Mouse (Mus musculus) CH12.LX (cell line): ENCODE data around the gene Rps3a1. TPM values are rescaled to one million over a fixed set of nuclear protein-coding genes. Genes with fewer than 3 reads are reported as not detected.

ENCODE experiments used
- DNase-seq: peaks from one replicate; pipeline ENCODE4 v3.0.0-alpha.2; 2013; ENCODE audit errors: extremely low read depth
- H3K27ac ChIP-seq: 2 replicates; pipeline ENCODE4 v1.5.1; 2012; ENCODE audit warnings: low read depth, mild to moderate bottlenecking, control low read depth, moderate library complexity; ENCODE audit not compliant: insufficient read depth
- H3K27me3 ChIP-seq: replicated peaks from 2 replicates; pipeline ENCODE3; 2012; ENCODE audit warnings: inconsistent platforms
- H3K36me3 ChIP-seq, 2 experiments: replicated peaks in 1 of 2; 2 replicates each; pipeline versions ENCODE3 to v1.6.1; 2012; ENCODE audit warnings: inconsistent platforms in 1 of 2, low read length in 1 of 2, mild to moderate bottlenecking in 1 of 2, mixed read lengths in 1 of 2, moderate library complexity in 1 of 2; ENCODE audit not compliant: control insufficient read depth in 1 of 2, insufficient read depth in 1 of 2
- H3K4me1 ChIP-seq, 2 experiments: 2 replicates each; pipeline ENCODE4 v1.6.1; 2012; ENCODE audit warnings: inconsistent platforms in 1 of 2, moderate library complexity in 1 of 2; ENCODE audit not compliant: insufficient read depth in 2 of 2, control insufficient read depth in 1 of 2
- H3K4me2 ChIP-seq: 2 replicates; pipeline ENCODE4 v1.6.1; 2012; ENCODE audit warnings: low read depth, mild to moderate bottlenecking, control low read depth; ENCODE audit not compliant: poor library complexity, insufficient read depth, severe bottlenecking
- H3K4me3 ChIP-seq, 3 experiments: fragments of 150-350 bp in 1 of 3; sonication (generic) in 1 of 3; replicated peaks in 1 of 3; 2 replicates each; pipeline versions ENCODE3 to v1.5.1; 2011 to 2012; ENCODE audit warnings: low read depth in 2 of 3, low read length in 2 of 3, mild to moderate bottlenecking in 2 of 3, moderate library complexity in 2 of 3, control low read depth in 1 of 3, improper control_type of control experiment in 1 of 3, inconsistent platforms in 1 of 3, mixed read lengths in 1 of 3; ENCODE audit not compliant: poor library complexity in 1 of 3
- H3K79me2 ChIP-seq: replicated peaks from 2 replicates; pipeline ENCODE4 v1.6.1; 2012; ENCODE audit warnings: mild to moderate bottlenecking, moderate library complexity; ENCODE audit not compliant: control insufficient read depth, poor library complexity, insufficient read depth, severe bottlenecking; ENCODE audit errors: extremely low read depth
- H3K9ac ChIP-seq: 2 replicates; pipeline ENCODE4 v1.6.1; 2012; ENCODE audit warnings: low read depth, mild to moderate bottlenecking, control low read depth, moderate library complexity; ENCODE audit not compliant: insufficient read depth
- H3K9me3 ChIP-seq: replicated peaks from 2 replicates; pipeline ENCODE3; 2012; ENCODE audit warnings: low read length, inconsistent platforms, mixed read lengths
- BHLHE40 ChIP-seq: IDR thresholded peaks from 2 replicates; pipeline ENCODE4 v1.6.1; 2011; ENCODE audit warnings: mild to moderate bottlenecking, low read depth, low read length, improper control_type of control experiment
- E2F4 ChIP-seq: IDR thresholded peaks from 2 replicates; pipeline ENCODE4 v1.6.1; 2011; ENCODE audit warnings: low read depth, low read length, improper control_type of control experiment; ENCODE audit not compliant: insufficient replicate concordance
- ETS1 ChIP-seq: conservative IDR thresholded peaks from 2 replicates; pipeline ENCODE4 v1.6.1; 2012; ENCODE audit warnings: low read depth, mild to moderate bottlenecking, inconsistent platforms, low read length, improper control_type of control experiment, moderate library complexity
- IRF4 ChIP-seq: IDR thresholded peaks from 2 replicates; pipeline ENCODE4 v1.6.1; 2014; ENCODE audit warnings: low read depth, mild to moderate bottlenecking, inconsistent platforms, low read length, improper control_type of control experiment
- JUND ChIP-seq: conservative IDR thresholded peaks from 2 replicates; pipeline ENCODE4 v1.6.1; 2011; ENCODE audit warnings: low read depth, low read length, improper control_type of control experiment
- MAFK ChIP-seq: IDR thresholded peaks from 2 replicates; pipeline ENCODE4 v1.6.1; 2011; ENCODE audit warnings: low read length, improper control_type of control experiment; ENCODE audit not compliant: insufficient replicate concordance
- MAX ChIP-seq: IDR thresholded peaks from 2 replicates; pipeline ENCODE4 v1.6.1; 2011; ENCODE audit warnings: low read length, improper control_type of control experiment
- MAZ ChIP-seq: IDR thresholded peaks from 2 replicates; pipeline ENCODE4 v1.6.1; 2012; ENCODE audit warnings: low read depth, mild to moderate bottlenecking, inconsistent platforms, low read length, improper control_type of control experiment, moderate library complexity
- MEF2A ChIP-seq: IDR thresholded peaks from 2 replicates; pipeline ENCODE4 v1.6.1; 2014; ENCODE audit warnings: low read depth, mild to moderate bottlenecking, inconsistent platforms, low read length, improper control_type of control experiment, borderline replicate concordance
- MYC ChIP-seq: IDR thresholded peaks from 2 replicates; pipeline ENCODE4 v1.6.1; 2011; ENCODE audit warnings: low read depth, mild to moderate bottlenecking, improper control_type of control experiment, low read length
- PAX5 ChIP-seq: IDR thresholded peaks from 2 replicates; pipeline ENCODE4 v1.6.1; 2012; ENCODE audit warnings: low read length, inconsistent platforms, mixed read lengths
- POLR2A ChIP-seq: IDR thresholded peaks from 2 replicates; pipeline ENCODE4 v1.6.1; 2011; ENCODE audit warnings: low read depth, mild to moderate bottlenecking, improper control_type of control experiment, low read length
- RCOR1 ChIP-seq: conservative IDR thresholded peaks from 2 replicates; pipeline ENCODE4 v1.6.1; 2012; ENCODE audit warnings: low read depth, mild to moderate bottlenecking, inconsistent platforms, low read length, improper control_type of control experiment
- SIN3A ChIP-seq: IDR thresholded peaks from 2 replicates; pipeline ENCODE4 v1.6.1; 2012; ENCODE audit warnings: low read length, improper control_type of control experiment, inconsistent platforms
- TBP ChIP-seq: conservative IDR thresholded peaks from 2 replicates; pipeline ENCODE4 v1.6.1; 2011; ENCODE audit warnings: low read depth, low read length, improper control_type of control experiment
- USF1 ChIP-seq: IDR thresholded peaks from 2 replicates; pipeline ENCODE4 v1.6.1; 2014; ENCODE audit warnings: low read depth, mild to moderate bottlenecking, inconsistent platforms, low read length, improper control_type of control experiment
- USF2 ChIP-seq: conservative IDR thresholded peaks from 2 replicates; pipeline ENCODE4 v1.6.1; 2011; ENCODE audit warnings: low read depth, low read length, improper control_type of control experiment
- ZC3H11A ChIP-seq: IDR thresholded peaks from 2 replicates; pipeline ENCODE4 v1.6.1; 2012; ENCODE audit warnings: low read depth, mild to moderate bottlenecking, inconsistent platforms, low read length, improper control_type of control experiment
- ZKSCAN1 ChIP-seq: IDR thresholded peaks from 2 replicates; pipeline ENCODE4 v1.6.1; 2012; ENCODE audit warnings: low read depth, inconsistent platforms, low read length, improper control_type of control experiment, borderline replicate concordance
- ZNF384 ChIP-seq: IDR thresholded peaks from 2 replicates; pipeline ENCODE4 v1.6.1; 2012; ENCODE audit warnings: low read depth, low read length, improper control_type of control experiment, inconsistent platforms
- dilution Hi-C: fragments of 300-500 bp; cut with MboI; formaldehyde crosslinking; loops from 2 replicates; pipeline ENCODE4 v1.14.3; 2020; ENCODE audit warnings: low sequenced_read_pairs; ENCODE audit not compliant: extremely low pct_unique_long_range_greater_than_20kb, extremely low pct_ligation_motif_present
- in situ Hi-C: fragments of 300-500 bp; cut with MboI; formaldehyde crosslinking; loops from 3 replicates; pipeline ENCODE4 v1.14.3; 2019; ENCODE audit warnings: low sequenced_read_pairs, low pct_ligation_motif_present, low pct_unique_long_range_greater_than_20kb, mixed read lengths
- polyA plus RNA-seq: library from polyadenylated mRNA; unstranded; fragments of >175 nt; gene quantifications from 2 replicates; pipeline ENCODE4 v1.2.1, GENCODE M21; 2012; ENCODE audit warnings: low read depth; ENCODE audit not compliant: insufficient read length
- total RNA-seq, 2 experiments: library from RNA; depleted of rRNA; stranded (reverse); fragments of 300-350 nt in 1 of 2; fragments of >200 nt in 1 of 2; gene quantifications; 2 replicates each; pipeline ENCODE4 v1.2.3; 2012 to 2014

Rps3a1 gene
- total and polyA plus RNA-seq, 3 experiments = 2,244 to 5,270 (median 3,430) TPM

DNA sequence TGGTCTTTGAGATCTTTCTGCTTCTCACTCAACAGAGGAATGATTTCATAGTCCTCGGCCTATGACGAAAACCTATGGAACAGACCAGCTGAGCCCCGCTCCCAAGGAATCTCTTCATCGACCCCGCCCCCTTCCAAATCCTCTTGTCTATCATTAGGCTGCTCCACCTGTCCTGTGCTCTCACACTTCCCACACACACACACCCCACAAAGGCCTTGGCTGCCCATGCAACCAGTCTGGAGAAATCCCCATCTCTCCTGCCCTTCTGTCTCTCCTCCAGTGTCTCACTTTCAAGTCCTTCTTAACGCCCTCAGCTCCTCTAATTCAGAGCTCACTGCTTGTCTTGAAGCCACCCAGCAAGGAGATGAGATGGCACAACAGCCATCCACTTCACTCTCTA is 40.5 kb downstream of the Rps3a1 start:
- H3K4me1 ChIP-seq = peaks cover 0 to 5% of the 10 kb centered on the region in 2 experiments; a peak in 1 of 4 replicates
- in situ Hi-C loops = loop anchor here (25.0 kb wide), 1 partner anchor 390 kb away; no protein-coding TSS in a partner anchor
- no peaks in the 10 kb centered on the region for H3K27me3 ChIP-seq
- no peaks in the 10 kb centered on the region for H3K79me2 ChIP-seq
- dilution Hi-C loops = no loop called here
- H3K9me3 ChIP-seq = no peaks in the 10 kb centered on the region
- TF ChIP-seq ETS1 (no peak), ZNF384 (no peak), ZC3H11A (no peak), E2F4 (no peak), BHLHE40 (no peak), RCOR1 (no peak), MAFK (no peak), ZKSCAN1 (no peak), MEF2A (no peak), USF2 (no peak)
- no peaks in the 10 kb centered on the region for H3K36me3 ChIP-seq
- no peak overlapping the region for H3K27ac ChIP-seq
- no peak overlapping the region for H3K4me3 ChIP-seq
- no peak for DNase-seq
- no peak overlapping the region for H3K4me2 ChIP-seq
- H3K9ac ChIP-seq = no peak overlapping the region

- no peak overlapping the region for H3K9ac ChIP-seq
- no peak overlapping the region for H3K4me3 ChIP-seq
- no peak overlapping the region for H3K27ac ChIP-seq
- H3K4me2 ChIP-seq = no peak overlapping the region
- in situ Hi-C loops (no loop called here), dilution Hi-C loops (no loop called here)
- TF ChIP-seq SIN3A = no peak
- TF ChIP-seq MAZ = no peak
- no peak for TF ChIP-seq MAFK
- TF ChIP-seq MAX = no peak
- TF ChIP-seq ZC3H11A = no peak
- TF ChIP-seq USF1 = no peak
- no peak for TF ChIP-seq JUND
- TF ChIP-seq MYC = no peak
- TF ChIP-seq RCOR1 = no peak
- no peak for TF ChIP-seq PAX5
- TF ChIP-seq POLR2A = no peak
- TF ChIP-seq IRF4 = no peak
- TF ChIP-seq TBP = no peak
- no peaks in the 10 kb centered on the region for H3K79me2 ChIP-seq
- no peaks in the 10 kb centered on the region for H3K4me1 ChIP-seq
- DNase-seq = no peak
- no peaks in the 10 kb centered on the region for H3K36me3 ChIP-seq
- H3K27me3 ChIP-seq = no peaks in the 10 kb centered on the region
- no peaks in the 10 kb centered on the region for H3K9me3 ChIP-seq
These were observed 48.6 kb downstream of the Rps3a1 start for GRCm38 (mm10) chr3:86093907-86094306.
